Mouse (Mus musculus) limb, embryonic 11.5 days (tissue): ENCODE measurements around the gene Casq2. TPM values are rescaled to one million over a fixed set of nuclear protein-coding genes. Genes with fewer than 3 reads are reported as not detected.

Source experiments
- ATAC-seq: fragments of 200-750 bp; cut with Nextera tagmentation; 2 replicates; pipeline ENCODE4 v1.8.0; 2017; ENCODE audit warnings: low read depth; ENCODE audit not compliant: insufficient number of reproducible peaks, low FRiP score, low TSS enrichment
- DNase-seq: peaks from one replicate; pipeline ENCODE4 v3.0.0-alpha.2; 2015; ENCODE audit warnings: low spot score
- H3K27ac ChIP-seq: fragments of 300-500 bp; sonication (generic); replicated peaks from 2 replicates; pipeline ENCODE4 v1.5.1; 2014; ENCODE audit warnings: low read depth, mild to moderate bottlenecking, low read length
- H3K27me3 ChIP-seq: fragments of 300-500 bp; sonication (generic); 2 replicates; pipeline ENCODE4 v1.6.1; 2014; ENCODE audit warnings: mild to moderate bottlenecking, low read length, mixed read lengths; ENCODE audit not compliant: control insufficient read depth, insufficient read depth
- H3K36me3 ChIP-seq: fragments of 300-500 bp; sonication (generic); 2 replicates; pipeline ENCODE4 v1.6.1; 2014; ENCODE audit warnings: mild to moderate bottlenecking, low read length, moderate library complexity, mixed read lengths; ENCODE audit not compliant: control insufficient read depth, insufficient read depth
- H3K4me1 ChIP-seq: fragments of 300-500 bp; sonication (generic); 2 replicates; pipeline ENCODE4 v1.6.1; 2014; ENCODE audit warnings: low read length, mixed read lengths; ENCODE audit not compliant: control insufficient read depth, insufficient read depth
- H3K4me2 ChIP-seq: fragments of 300-500 bp; sonication (generic); 2 replicates; pipeline ENCODE4 v1.6.1; 2014; ENCODE audit warnings: low read depth, mild to moderate bottlenecking, moderate library complexity; ENCODE audit not compliant: severe bottlenecking
- H3K4me3 ChIP-seq: fragments of 300-500 bp; sonication (generic); 2 replicates; pipeline ENCODE4 v1.5.1; 2014; ENCODE audit warnings: low read depth, low read length
- H3K9ac ChIP-seq: fragments of 300-500 bp; sonication (generic); 2 replicates; pipeline ENCODE4 v1.6.1; 2014; ENCODE audit warnings: mild to moderate bottlenecking, low read length
- H3K9me3 ChIP-seq: fragments of 300-500 bp; sonication (generic); 2 replicates; pipeline ENCODE4 v1.6.1; 2016; ENCODE audit warnings: low read length; ENCODE audit not compliant: control insufficient read depth
- WGBS: fragments of 180-500 bp; shearing (Covaris S2); extraction: QIAGEN DNeasy Blood & Tissue Kit; methylation state at CpG from one replicate; pipeline ENCODE4 v1.1.7; 2014; 5-methylcytosine and 5-hydroxymethylcytosine counted together
- polyA plus RNA-seq: library from polyadenylated mRNA; unstranded; fragments of >200 nt; fragmentation: Nextera tagmentation; extraction: Ambion mirVana; gene quantifications from 2 replicates; pipeline ENCODE4 v1.2.1, GENCODE M21; 2014

The Casq2 gene
- polyA plus RNA-seq, 1 experiment from 2014 or later = 2.4 TPM

DNA sequence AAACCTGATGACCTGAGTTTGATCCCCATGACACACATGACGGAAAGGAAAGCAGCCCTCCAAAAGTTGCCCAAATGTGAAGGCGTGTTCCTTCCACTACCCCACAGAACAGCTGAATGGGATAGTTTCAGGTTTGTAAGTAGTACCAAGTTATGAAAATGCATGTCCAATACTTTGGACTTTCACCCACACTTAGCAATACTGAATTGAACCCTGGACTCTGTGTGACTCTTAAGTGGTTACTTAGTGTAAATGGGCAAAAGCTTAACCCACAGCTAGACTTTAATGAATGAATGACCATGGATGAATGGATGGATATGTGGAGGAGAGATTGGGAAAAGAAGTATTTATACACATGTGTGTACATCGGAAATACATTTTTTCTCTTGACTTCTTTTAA, 8.6 kb downstream of the Casq2 start:
- Histone ChIP-seq H3K4me2 (no peak overlapping the region), H3K4me1 (peaks cover 4% of the 10 kb centered on the region; the same call in 1 of the 2 replicates), H3K27ac (no peak overlapping the region), H3K27me3 (no peaks in the 10 kb centered on the region), H3K9ac (no peak overlapping the region), H3K9me3 (no peaks in the 10 kb centered on the region), H3K36me3 (no peaks in the 10 kb centered on the region), H3K4me3 (no peak overlapping the region)
- no peak for ATAC-seq
- no peak for DNase-seq
- 88% methylated on average over 3 of the region's 3 CpGs for WGBS

DNA sequence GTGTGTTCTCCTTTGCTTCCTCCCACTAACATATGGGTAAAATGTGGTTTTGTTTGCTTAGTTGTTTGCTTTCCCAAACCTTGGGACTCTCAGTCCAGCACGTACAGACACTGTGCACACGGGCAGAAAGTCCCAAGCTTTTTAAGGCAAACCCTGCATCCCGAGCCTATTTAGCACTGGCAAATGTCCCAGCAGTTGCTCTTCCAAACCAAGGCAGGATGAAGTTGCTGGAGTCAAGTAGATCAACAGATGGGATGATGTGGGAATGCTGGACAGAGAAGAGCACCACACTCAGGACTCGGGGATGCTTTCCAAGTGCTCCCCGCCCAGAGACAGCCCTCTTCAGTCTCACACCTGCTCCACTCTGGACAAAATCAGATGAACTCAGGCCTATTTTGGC, 9.2 kb downstream of the Casq2 start:
- H3K4me3 ChIP-seq = no peak overlapping the region
- peaks cover 4% of the 10 kb centered on the region; the same call in 1 of the 2 replicates for H3K4me1 ChIP-seq
- no peak overlapping the region for H3K9ac ChIP-seq
- H3K27ac ChIP-seq = no peak overlapping the region
- ATAC-seq (no peak), DNase-seq (no peak)
- no peaks in the 10 kb centered on the region for H3K9me3 ChIP-seq
- H3K36me3 ChIP-seq = no peaks in the 10 kb centered on the region
- H3K4me2 ChIP-seq = no peak overlapping the region
- no peaks in the 10 kb centered on the region for H3K27me3 ChIP-seq
- WGBS = 81% methylated on average over 5 of the region's 5 CpGs

DNA sequence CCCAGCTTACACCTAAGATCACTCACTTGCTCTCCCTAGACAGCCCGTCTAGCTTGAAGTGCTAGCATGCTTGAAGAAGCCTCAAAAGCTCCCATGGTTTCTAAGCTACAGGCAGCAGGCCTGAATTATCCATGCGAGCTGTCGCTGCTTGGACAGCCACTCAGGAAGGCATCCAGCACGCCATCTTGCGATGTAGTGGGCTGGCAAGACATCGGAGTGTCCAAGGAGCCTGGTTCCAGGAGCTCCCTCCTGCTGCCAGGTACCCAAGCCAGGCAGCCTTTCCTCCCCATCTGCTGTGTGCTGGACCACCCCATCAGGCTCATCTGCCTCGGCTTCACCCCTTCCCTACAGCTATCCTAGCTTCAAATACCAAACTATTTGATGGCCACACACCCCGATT, 10.2 kb downstream of the Casq2 start:
- Histone ChIP-seq H3K27me3 (no peaks in the 10 kb centered on the region), H3K4me1 (peaks cover 4% of the 10 kb centered on the region; the same call in 1 of the 2 replicates), H3K9me3 (no peaks in the 10 kb centered on the region), H3K27ac (no peak overlapping the region), H3K4me3 (no peak overlapping the region), H3K9ac (no peak overlapping the region), H3K36me3 (no peaks in the 10 kb centered on the region), H3K4me2 (no peak overlapping the region)
- no peak for DNase-seq
- no peak for ATAC-seq
- 88% methylated on average over 8 of the region's 8 CpGs for WGBS

DNA sequence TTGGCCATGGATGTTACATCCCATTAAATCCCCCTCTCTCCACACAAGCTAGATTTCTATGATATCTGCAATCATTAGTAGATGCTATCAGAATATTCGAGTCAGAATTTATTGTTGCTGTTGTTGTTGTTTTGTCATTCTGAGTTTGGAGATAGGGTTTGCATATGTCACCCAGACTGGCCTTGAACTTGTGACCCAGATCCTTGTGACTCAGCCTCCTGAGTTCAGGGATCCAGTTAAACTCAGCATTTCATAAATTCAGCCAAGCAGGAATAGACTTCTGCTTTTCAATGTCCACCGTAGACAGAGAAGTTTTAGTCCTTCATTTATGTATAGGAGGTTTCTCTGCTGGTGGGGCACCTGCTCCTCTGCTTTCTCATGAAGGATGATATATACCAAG, 10.8 kb downstream of the Casq2 start:
- Histone ChIP-seq H3K36me3 (no peaks in the 10 kb centered on the region), H3K9ac (no peak overlapping the region), H3K27ac (no peak overlapping the region), H3K4me1 (peaks cover 4% of the 10 kb centered on the region; the same call in 1 of the 2 replicates), H3K27me3 (no peaks in the 10 kb centered on the region), H3K9me3 (no peaks in the 10 kb centered on the region), H3K4me2 (no peak overlapping the region), H3K4me3 (no peak overlapping the region)
- no peak for ATAC-seq
- 88% methylated on average over 2 of the region's 2 CpGs for WGBS
- DNase-seq = no peak

DNA sequence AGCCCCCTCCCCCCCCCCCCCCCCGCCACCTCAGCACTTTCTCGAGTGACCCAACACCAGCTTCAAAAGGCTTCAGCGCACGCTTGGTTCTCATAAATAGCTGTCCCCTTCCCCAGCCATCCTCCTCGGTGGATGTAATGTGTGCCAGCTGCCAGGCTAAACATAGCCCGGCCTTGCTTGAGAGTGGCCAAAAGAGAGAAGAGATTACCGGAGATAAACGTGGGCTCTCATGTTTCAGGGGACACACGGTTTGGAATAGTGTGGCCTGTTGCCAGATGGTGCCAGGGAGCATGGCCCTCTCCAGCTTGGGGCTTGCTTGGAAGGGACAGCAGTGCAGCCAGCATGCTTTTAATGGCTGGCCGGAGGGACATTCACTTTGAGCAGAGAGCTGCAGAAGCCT, 13.0 kb downstream of the Casq2 start:
- Histone ChIP-seq H3K4me2 (no peak overlapping the region), H3K4me3 (no peak overlapping the region), H3K9ac (no peak overlapping the region; the same call in 1 of the 2 replicates), H3K27ac (no peak overlapping the region), H3K9me3 (no peaks in the 10 kb centered on the region), H3K27me3 (no peaks in the 10 kb centered on the region), H3K4me1 (peaks cover 4% of the 10 kb centered on the region; the same call in 1 of the 2 replicates), H3K36me3 (no peaks in the 10 kb centered on the region)
- WGBS = 15% methylated on average over 9 of the region's 10 CpGs
- DNase-seq (peak; percentile 37), ATAC-seq (no peak)

DNA sequence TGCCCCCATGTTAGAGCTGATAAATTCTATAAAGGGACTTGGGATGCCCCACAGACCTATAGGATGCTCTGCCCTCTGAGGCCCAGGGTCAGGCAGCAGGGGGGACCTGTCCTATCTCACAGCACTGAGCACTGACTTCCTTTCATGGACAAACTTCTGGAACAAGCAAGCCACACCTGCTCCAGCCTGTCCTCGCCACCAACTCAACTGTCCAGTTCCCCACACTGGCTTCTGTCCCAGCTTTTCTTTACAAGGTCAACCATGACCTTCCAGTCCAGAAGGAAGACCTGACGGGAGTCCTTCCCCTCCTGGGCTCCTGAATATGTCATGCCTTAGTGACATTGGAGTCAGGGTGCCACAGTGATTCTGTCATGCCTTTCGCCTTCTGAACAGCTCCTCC, 13.6 kb downstream of the Casq2 start:
- Histone ChIP-seq H3K27me3 (no peaks in the 10 kb centered on the region), H3K4me1 (peaks cover 4% of the 10 kb centered on the region; the same call in 1 of the 2 replicates), H3K9me3 (no peaks in the 10 kb centered on the region), H3K36me3 (no peaks in the 10 kb centered on the region), H3K4me3 (no peak overlapping the region), H3K4me2 (no peak overlapping the region), H3K9ac (no peak overlapping the region; the same call in 1 of the 2 replicates), H3K27ac (no peak overlapping the region)
- no peak for DNase-seq
- ATAC-seq = no peak
- 85% methylated on average over 3 of the region's 3 CpGs for WGBS

DNA sequence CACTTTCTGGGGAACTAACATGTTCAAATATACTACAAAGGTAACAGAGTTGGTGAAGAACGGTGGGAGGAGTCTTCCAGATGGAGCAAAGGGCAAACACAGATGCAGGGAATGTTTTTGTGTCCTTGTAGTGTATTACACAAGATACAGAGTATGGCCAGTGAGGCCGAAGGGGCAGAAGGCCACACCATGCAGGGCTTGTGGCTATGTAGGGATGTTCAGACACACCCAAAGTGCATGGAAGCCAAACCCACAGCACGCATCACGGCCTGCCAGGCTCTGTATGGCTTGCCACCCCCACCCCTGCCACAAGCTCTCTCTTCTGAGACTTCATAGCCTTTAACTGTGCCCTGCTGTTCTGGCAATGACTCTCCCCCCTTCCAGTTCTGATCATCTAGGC, 15.2 kb downstream of the Casq2 start:
- 90% methylated on average over 4 of the region's 4 CpGs for WGBS

DNA sequence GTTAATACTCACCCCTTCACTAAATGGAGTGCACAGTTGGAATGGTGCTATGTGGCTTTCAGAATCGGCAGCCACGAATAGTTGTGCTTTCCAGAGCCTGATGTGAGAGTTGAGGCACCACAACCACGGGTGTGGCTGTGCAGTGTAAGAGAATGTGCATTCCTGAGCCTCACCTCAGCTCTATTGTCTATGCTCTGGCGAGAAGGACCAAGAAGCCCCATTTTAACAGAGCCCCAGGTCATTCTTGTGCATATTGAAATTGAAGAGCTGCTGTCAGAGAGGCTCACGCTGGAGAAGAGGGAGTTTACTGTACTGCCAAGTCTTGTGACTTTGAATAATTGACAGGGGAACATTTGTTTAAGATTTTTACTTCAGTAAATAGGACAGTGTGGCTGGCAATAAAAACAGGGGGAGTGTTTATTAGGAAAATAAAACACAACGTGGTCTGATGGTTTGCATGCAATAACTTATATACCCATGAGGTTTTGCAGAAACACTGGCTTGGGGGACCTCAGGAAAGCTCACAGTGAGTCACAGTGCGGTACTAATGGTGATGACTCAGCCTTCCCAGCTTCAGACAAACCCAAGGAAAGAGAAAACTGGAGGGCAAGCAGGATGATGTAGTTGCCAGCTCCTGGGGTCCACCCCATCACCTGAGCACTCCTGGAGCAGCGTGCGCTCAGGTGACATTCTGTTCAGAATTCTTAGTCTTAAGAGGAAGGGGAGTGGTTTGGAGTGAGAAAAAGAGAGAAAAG, 17.8 kb downstream of the Casq2 start:
- Histone ChIP-seq H3K27me3 (no peaks in the 10 kb centered on the region), H3K4me1 (peaks cover 4% of the 10 kb centered on the region; the same call in 1 of the 2 replicates), H3K4me3 (no peak overlapping the region), H3K9ac (no peak overlapping the region), H3K4me2 (no peak overlapping the region), H3K9me3 (no peaks in the 10 kb centered on the region), H3K27ac (no peak overlapping the region), H3K36me3 (no peaks in the 10 kb centered on the region)
- DNase-seq = no peak
- 77% methylated on average over 9 of the region's 9 CpGs for WGBS
- no peak for ATAC-seq

More for the DNA sequence above, 15.2 kb downstream of the Casq2 start:
- no peak overlapping the region for H3K9ac ChIP-seq
- no peaks in the 10 kb centered on the region for H3K9me3 ChIP-seq
- DNase-seq (no peak), ATAC-seq (no peak)
- no peak overlapping the region for H3K27ac ChIP-seq
- no peak overlapping the region for H3K4me3 ChIP-seq
- peaks cover 4% of the 10 kb centered on the region; the same call in 1 of the 2 replicates for H3K4me1 ChIP-seq
- H3K4me2 ChIP-seq = no peak overlapping the region
- no peaks in the 10 kb centered on the region for H3K36me3 ChIP-seq
- no peaks in the 10 kb centered on the region for H3K27me3 ChIP-seq
